Mouse (Mus musculus): ENCODE measurements around the gene Gm29564.
"Not testable (repeated sequence)": the region's sequence is repeated elsewhere in the genome, so short reads cannot be mapped to it uniquely, and the experiment has no call there.

Gm29564 gene

GRCm38 (mm10) chrY:78212693-78213092 is at the start of gene Gm29564:
Gene Gm29564, plus strand, starts transcription at chrY:78212993.
- DNase-seq = not testable (repeated sequence)

All from cerebellum, postnatal 10 days (tissue).